In genomic region chr4:127224444-127225100, GRCm38 (mm10) we compare ENCODE assay signal across 17 mouse cellular contexts. TPM values are rescaled to one million over a fixed set of nuclear protein-coding genes. Genes with fewer than 3 reads are reported as not detected.
A peak's percentile ranks its signal among the peaks of the same experiment; 100 is the strongest.
DNase-seq lines count a peak whose midpoint lies in the region; ATAC-seq and TF ChIP-seq lines count a peak whose summit lies in the region.
"Had no signal": no experiment of that assay in that cellular context is flagged by ENCODE, and none has a peak within 500 bp of the region (broad histone marks: within the 10 kb centered on the region; RNA-seq: fewer than 3 reads in every experiment).

No protein-coding gene starts in this region.

- no peak overlapping the region for H3K4me2 ChIP-seq in hindbrain, embryonic 16.5 days (ENCODE audit: low read length)
- peak overlapping the region; percentile 5; the same call in 1 of the 2 replicates for H3K4me2 ChIP-seq in embryonic facial prominence, embryonic 13.5 days
- H3K4me2 ChIP-seq in limb, embryonic 12.5 days: peak overlapping the region; percentile 27; the same call in 1 of the 2 replicates
- H3K4me2 ChIP-seq: heart, embryonic 15.5 days; liver, embryonic 12.5 days had no signal

- TF ChIP-seq EP300 in ES-Bruce4 (IDR thresholded peaks at IDR 0.05; ENCODE audit: insufficient read depth, low read depth, low read length): 0 out of 2 replicates have a peak, but pooled peaks have one; percentile 19

- TF ChIP-seq POLR2A in ES-Bruce4 (IDR thresholded peaks at IDR 0.05; ENCODE audit: insufficient read depth, low read length): no peak

- H3K36me3 ChIP-seq in hindbrain, embryonic 10.5 days: no peaks in the 10 kb centered on the region
- H3K36me3 ChIP-seq in hindbrain, embryonic 16.5 days (ENCODE audit: control insufficient read depth, insufficient read depth, low read length): peaks cover 3% of the 10 kb centered on the region; the same call in 1 of the 2 replicates
- no peaks in the 10 kb centered on the region for H3K36me3 ChIP-seq in ES-Bruce4 (ENCODE audit: control insufficient read depth, insufficient read depth, low read length, poor library complexity, severe bottlenecking)
- no peaks in the 10 kb centered on the region for H3K36me3 ChIP-seq in embryonic facial prominence, embryonic 13.5 days
- H3K36me3 ChIP-seq in limb, embryonic 12.5 days: no peaks in the 10 kb centered on the region
- H3K36me3 ChIP-seq: heart, embryonic 15.5 days; liver, embryonic 12.5 days had no signal

- peak overlapping the region; percentile 75 for H3K27ac ChIP-seq in hindbrain, embryonic 10.5 days
- no peak overlapping the region for H3K27ac ChIP-seq in hindbrain, embryonic 16.5 days (ENCODE audit: low read depth, low read length)
- H3K27ac ChIP-seq in ES-Bruce4 (ENCODE audit: insufficient read depth, low read length): no peak overlapping the region
- no peak overlapping the region for H3K27ac ChIP-seq in embryonic facial prominence, embryonic 13.5 days
- no peak overlapping the region for H3K27ac ChIP-seq in limb, embryonic 12.5 days
- H3K27ac ChIP-seq in gastrocnemius, adult 2 months: no peak overlapping the region
- H3K27ac ChIP-seq: heart, embryonic 15.5 days; liver, embryonic 12.5 days had no signal

- H3K4me1 ChIP-seq in hindbrain, embryonic 10.5 days (replicated peaks): peaks cover 62% of the 10 kb centered on the region
- H3K4me1 ChIP-seq in hindbrain, embryonic 16.5 days (ENCODE audit: control insufficient read depth, insufficient read depth, low read depth, low read length): peaks cover 9% of the 10 kb centered on the region
- H3K4me1 ChIP-seq in ES-Bruce4 (ENCODE audit: control insufficient read depth, insufficient read depth, low read length): peaks cover 4% of the 10 kb centered on the region
- peaks cover 13% of the 10 kb centered on the region for H3K4me1 ChIP-seq in embryonic facial prominence, embryonic 13.5 days
- H3K4me1 ChIP-seq in limb, embryonic 12.5 days (replicated peaks): peaks cover 7% of the 10 kb centered on the region
- H3K4me1 ChIP-seq: heart, embryonic 15.5 days; liver, embryonic 12.5 days had no signal

- ATAC-seq in hindbrain, embryonic 16.5 days: no peak
- no peak for ATAC-seq in embryonic facial prominence, embryonic 13.5 days (ENCODE audit: insufficient number of reproducible peaks, insufficient read depth, low FRiP score, low TSS enrichment, low read depth)
- no peak for ATAC-seq in limb, embryonic 12.5 days (ENCODE audit: insufficient number of reproducible peaks, insufficient read depth, low FRiP score, low TSS enrichment, low read depth)
- ATAC-seq: liver, embryonic 12.5 days; lung, postnatal 0 days had no signal

- intact Hi-C loops in gastrocnemius, adult 2 months (cut with DNase I): no loop called here

- H3K4me3 ChIP-seq in hindbrain, embryonic 10.5 days: peak overlapping the region; percentile 37
- H3K4me3 ChIP-seq in hindbrain, embryonic 16.5 days (ENCODE audit: low read length): no peak overlapping the region
- H3K4me3 ChIP-seq in ES-Bruce4 (ENCODE audit: low read depth, low read length): no peak overlapping the region; the same call in 1 of the 2 replicates
- H3K4me3 ChIP-seq in embryonic facial prominence, embryonic 13.5 days: peak overlapping the region; percentile 2; the same call in 1 of the 2 replicates
- 0 out of 2 replicates have a peak overlapping the region, but pooled peaks have one; percentile 6 for H3K4me3 ChIP-seq in limb, embryonic 12.5 days (replicated peaks)
- no peak overlapping the region for H3K4me3 ChIP-seq in gastrocnemius, adult 2 months
- H3K4me3 ChIP-seq: erythroblast, embryonic 14.5 days; heart, embryonic 15.5 days; liver, embryonic 12.5 days had no signal

- WGBS in hindbrain, embryonic 10.5 days: 11% methylated on average over 19 of the region's 19 CpGs
- 17% methylated on average over 19 of the region's 19 CpGs for WGBS in hindbrain, embryonic 16.5 days
- WGBS in embryonic facial prominence, embryonic 13.5 days: 12% methylated on average over 19 of the region's 19 CpGs
- 16% methylated on average over 19 of the region's 19 CpGs for WGBS in limb, embryonic 12.5 days

- peaks cover 3% of the 10 kb centered on the region; the same call in 1 of the 2 replicates for H3K9me3 ChIP-seq in hindbrain, embryonic 10.5 days
- H3K9me3 ChIP-seq in hindbrain, embryonic 16.5 days (ENCODE audit: control insufficient read depth, low read length): no peaks in the 10 kb centered on the region
- no peaks in the 10 kb centered on the region for H3K9me3 ChIP-seq in ES-Bruce4 (replicated peaks; ENCODE audit: control insufficient read depth, insufficient read depth, low read length, poor library complexity, severe bottlenecking)
- no peaks in the 10 kb centered on the region for H3K9me3 ChIP-seq in embryonic facial prominence, embryonic 13.5 days
- 0 out of 2 replicates have a peak, but pooled peaks cover 4% of the 10 kb centered on the region for H3K9me3 ChIP-seq in limb, embryonic 12.5 days
- H3K9me3 ChIP-seq: heart, embryonic 15.5 days; liver, embryonic 12.5 days had no signal

- H3K27me3 ChIP-seq in hindbrain, embryonic 10.5 days (ENCODE audit: insufficient read depth, poor library complexity, severe bottlenecking): peaks cover 66% of the 10 kb centered on the region
- no peaks in the 10 kb centered on the region for H3K27me3 ChIP-seq in hindbrain, embryonic 16.5 days (replicated peaks; ENCODE audit: control insufficient read depth, insufficient read depth, low read length)
- H3K27me3 ChIP-seq in ES-Bruce4 (ENCODE audit: control insufficient read depth, insufficient read depth, low read length, poor library complexity, severe bottlenecking): no peaks in the 10 kb centered on the region
- peaks cover 78% of the 10 kb centered on the region for H3K27me3 ChIP-seq in embryonic facial prominence, embryonic 13.5 days
- peaks cover 68% of the 10 kb centered on the region for H3K27me3 ChIP-seq in limb, embryonic 12.5 days

- no peak overlapping the region for H3K9ac ChIP-seq in hindbrain, embryonic 16.5 days (ENCODE audit: low read depth, low read length)
- H3K9ac ChIP-seq in ES-Bruce4 (ENCODE audit: low read depth, poor library complexity, severe bottlenecking): no peak overlapping the region
- no peak overlapping the region for H3K9ac ChIP-seq in embryonic facial prominence, embryonic 13.5 days
- H3K9ac ChIP-seq in limb, embryonic 12.5 days (replicated peaks): no peak overlapping the region
- H3K9ac ChIP-seq: heart, embryonic 15.5 days; liver, embryonic 12.5 days had no signal

- DNase-seq in hindbrain, embryonic 10.5 days (ENCODE audit: low spot score): peak; percentile 30
- DNase-seq in Muller cell, postnatal 12 days (ENCODE audit: inconsistent ontology term): no peak
- DNase-seq in gastrocnemius, adult 2 months: no peak
- DNase-seq: adrenal gland, adult 8-10 months; gastrocnemius, postnatal 10 days; kidney, postnatal 25 days; right cerebral cortex, postnatal 14 days had no signal

- no peak for TF ChIP-seq CTCF in ES-Bruce4 (IDR thresholded peaks at IDR 0.05; ENCODE audit: low read depth, low read length)
- TF ChIP-seq CTCF in gastrocnemius, adult 2 months (IDR thresholded peaks at IDR 0.05): no peak

RNA-seq across cellular contexts. Expression of gene Smim12, which starts 19.0 kb away (rescaled TPM):
- 78.7 and 81.1 TPM in 2 replicates for polyA plus RNA-seq in hindbrain, embryonic 10.5 days (2016; fragmentation: Nextera tagmentation; extraction: Ambion mirVana)
- polyA plus RNA-seq in hindbrain, embryonic 16.5 days (2015; fragmentation: Nextera tagmentation; extraction: Ambion mirVana): 61.4 and 61.6 TPM in 2 replicates
- 26.6 and 28.8 TPM in 2 replicates for polyA plus RNA-seq in ES-Bruce4 (2011; ENCODE audit: insufficient read depth, insufficient read length, low read depth, missing spikeins)
- 42.2 and 53.0 TPM in 2 replicates for polyA plus RNA-seq in embryonic facial prominence, embryonic 13.5 days (2015; fragmentation: Nextera tagmentation; extraction: Ambion mirVana)
- polyA plus RNA-seq in limb, embryonic 12.5 days (2016; fragmentation: Nextera tagmentation; extraction: Ambion mirVana): 49.0 and 52.5 TPM in 2 replicates
- total RNA-seq in gastrocnemius, adult 2 months (2021): 10 to 100 TPM; 31.9 to 36.5 TPM

RNA-seq across cellular contexts. Expression of gene Dlgap3, which starts 55.6 kb away (rescaled TPM):
- polyA plus RNA-seq in hindbrain, embryonic 10.5 days (2016; fragmentation: Nextera tagmentation; extraction: Ambion mirVana): 3.7 and 7.9 TPM in 2 replicates
- polyA plus RNA-seq in hindbrain, embryonic 16.5 days (2015; fragmentation: Nextera tagmentation; extraction: Ambion mirVana): 21.0 and 22.3 TPM in 2 replicates
- polyA plus RNA-seq in ES-Bruce4 (2011; ENCODE audit: insufficient read depth, insufficient read length, low read depth, missing spikeins): 7.4 and 9.5 TPM in 2 replicates
- polyA plus RNA-seq in embryonic facial prominence, embryonic 13.5 days (2015; fragmentation: Nextera tagmentation; extraction: Ambion mirVana): 0.91 and 0.94 TPM in 2 replicates
- polyA plus RNA-seq in limb, embryonic 12.5 days (2016; fragmentation: Nextera tagmentation; extraction: Ambion mirVana): 0.31 and 0.42 TPM in 2 replicates
- not detected for total RNA-seq in gastrocnemius, adult 2 months (2021)
- total RNA-seq: common myeloid progenitor, adult 5-6 weeks; megakaryocyte-erythroid progenitor cell, adult 5-6 weeks had no signal
- polyA plus RNA-seq: erythroblast, embryonic 14.5 days had no signal

Comparison
In these comparisons a context has a peak if more than half of its experiments do, and no peak if none do; other contexts are left out.
1. H3K4me3 ChIP-seq: peak in hindbrain, embryonic 10.5 days (single experiment), embryonic facial prominence, embryonic 13.5 days (single experiment) and limb, embryonic 12.5 days (single experiment); none in hindbrain, embryonic 16.5 days (single experiment), ES-Bruce4 (single experiment) and gastrocnemius, adult 2 months (single experiment).